Mouse (Mus musculus): ENCODE measurements around the gene Dctn5.
"Not testable (repeated sequence)": the region's sequence is repeated elsewhere in the genome, so short reads cannot be mapped to it uniquely, and the experiment has no call there.

The Dctn5 gene

DNA sequence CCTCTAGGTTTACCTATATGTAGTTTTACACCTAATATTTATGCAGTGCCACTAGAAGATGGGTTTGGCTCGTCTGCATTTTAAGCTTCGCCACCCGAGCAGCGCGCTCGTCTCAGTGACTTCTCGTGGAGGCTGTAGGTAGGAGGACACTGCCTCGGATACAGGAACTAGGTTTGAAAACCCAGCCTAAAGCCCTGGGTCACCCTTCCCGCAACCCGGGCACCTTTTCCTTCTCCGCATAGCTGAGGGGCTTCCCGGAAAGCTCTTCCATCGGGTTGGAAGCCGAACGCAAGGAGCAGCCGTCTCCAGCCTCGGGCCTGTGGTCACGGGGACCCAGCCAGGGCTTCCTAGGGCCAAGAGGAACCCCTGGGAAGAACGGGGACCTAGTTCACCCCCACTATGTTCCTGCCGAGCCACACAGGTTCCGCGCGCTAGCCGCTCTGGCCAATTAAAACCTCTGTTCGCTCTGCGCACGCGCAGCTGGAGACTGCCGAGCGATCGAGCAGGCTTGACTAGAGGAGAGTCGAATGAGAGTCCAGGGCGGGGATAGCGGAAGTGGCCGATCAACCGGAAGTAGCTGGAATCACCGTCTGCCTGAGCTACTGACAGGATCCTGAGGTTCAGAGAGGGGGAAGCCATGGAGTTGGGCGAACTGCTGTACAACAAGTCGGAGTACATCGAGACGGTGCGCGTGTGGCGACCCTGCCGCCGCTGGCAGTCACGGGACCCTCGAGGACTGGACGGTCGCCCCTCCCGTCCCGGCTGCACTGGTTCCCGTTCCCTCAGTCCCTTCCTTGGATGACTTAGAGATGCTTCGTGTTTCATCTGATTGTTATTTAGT is at the start of gene Dctn5, which contains the start of gene Palb2:
Gene Dctn5 (plus strand): TSS at position 545 of the 841 bp plus-strand sequence.
Gene Palb2 (minus strand): TSS at position 489 of the 841 bp plus-strand sequence.
- DNase-seq (ENCODE audit: low spot score) = peak; percentile 97

DNA sequence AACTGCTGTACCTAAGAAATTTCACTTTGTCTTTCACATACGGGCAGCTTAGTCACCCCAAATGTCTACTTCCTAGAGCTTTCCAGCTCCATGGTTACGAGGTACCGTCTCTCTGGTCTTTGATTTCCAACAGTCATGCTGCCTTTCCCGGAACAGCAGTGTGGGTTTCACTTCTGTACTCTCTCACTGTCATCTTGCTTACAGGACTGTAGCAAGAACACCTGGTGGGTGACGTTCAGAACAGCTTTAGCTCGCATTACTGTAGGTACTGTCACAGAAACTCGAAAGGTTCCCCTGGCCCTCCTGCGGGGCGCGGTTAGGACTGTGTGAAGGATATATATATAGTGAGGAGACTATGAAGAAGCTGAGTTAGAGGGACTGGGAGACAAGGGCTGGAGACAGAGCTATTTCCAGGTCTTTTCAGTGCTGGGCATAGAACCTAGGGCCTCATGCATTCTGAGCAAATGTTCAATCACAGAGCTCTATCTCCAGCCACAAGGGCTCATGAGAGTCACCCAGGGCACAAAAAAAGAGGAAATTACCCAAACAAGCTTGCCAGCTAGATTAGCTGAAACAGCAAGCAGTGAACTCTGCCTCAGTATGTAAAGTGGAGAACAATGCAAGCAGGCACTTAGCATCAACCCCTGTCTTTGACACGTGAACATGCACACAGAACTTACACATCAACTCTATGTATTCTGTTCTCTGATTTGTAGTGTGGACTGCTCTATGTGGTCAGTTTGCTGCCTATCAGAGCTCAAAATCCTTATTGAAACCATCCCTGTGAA is 45.5 kb upstream of the Dctn5 start:
- DNase-seq (ENCODE audit: low spot score) = no peak

DNA sequence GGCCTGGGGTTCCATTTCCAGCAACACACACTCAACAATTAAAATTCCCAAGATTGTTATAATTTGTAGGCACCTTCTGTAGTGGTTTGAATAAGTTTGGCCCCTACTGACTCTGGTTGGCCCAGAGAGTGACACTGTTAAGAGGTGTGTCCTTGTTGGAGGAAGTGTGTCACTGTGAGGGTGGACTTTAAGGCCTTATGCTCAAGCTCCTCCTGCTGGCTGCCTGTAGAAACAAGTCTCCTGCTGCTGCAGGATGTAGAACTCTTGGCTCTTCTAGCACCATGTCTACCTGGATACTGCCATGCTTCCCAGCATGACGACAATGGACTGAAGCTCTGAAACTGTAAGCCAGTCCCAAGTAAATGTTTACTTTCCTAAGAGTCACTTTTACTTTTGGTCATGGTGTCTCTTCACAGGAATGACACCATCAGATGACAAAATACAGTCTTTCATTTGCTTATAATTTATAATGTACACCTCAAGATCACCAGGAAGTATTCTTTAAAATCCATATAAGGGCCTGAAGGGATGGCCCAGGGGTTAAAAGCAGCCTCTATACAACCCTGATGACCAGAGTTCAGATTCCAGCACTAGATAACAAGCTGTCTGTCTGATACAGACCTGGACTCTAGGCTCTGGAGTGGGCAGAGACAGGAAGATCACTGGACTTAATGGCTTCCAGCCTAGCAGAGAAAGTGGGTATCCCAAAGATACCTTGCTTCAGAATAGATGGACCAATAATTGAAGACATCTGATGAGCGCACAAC is 38.1 kb upstream of the Dctn5 start:
- DNase-seq (ENCODE audit: low spot score) = no peak

DNA sequence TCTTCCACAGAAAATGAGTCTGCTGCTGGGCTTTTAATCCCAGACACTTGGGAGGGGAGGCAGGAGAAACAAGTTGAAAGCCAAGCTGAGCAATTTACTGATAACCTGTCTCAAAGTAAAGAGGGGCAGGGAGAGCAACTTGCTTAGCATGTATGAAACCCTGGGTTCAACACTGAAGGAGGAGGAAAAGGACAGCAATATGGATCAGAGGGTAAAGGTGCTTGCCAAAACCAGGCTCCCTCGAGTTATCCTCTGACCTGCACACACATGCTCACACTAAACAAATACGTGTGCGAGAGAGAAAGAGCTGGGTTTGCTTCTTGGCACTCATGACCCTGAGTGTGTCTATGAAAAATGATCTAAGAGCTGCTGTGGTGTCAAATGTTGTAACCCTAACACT is 34.8 kb upstream of the Dctn5 start:
- DNase-seq (ENCODE audit: low spot score) = no peak

DNA sequence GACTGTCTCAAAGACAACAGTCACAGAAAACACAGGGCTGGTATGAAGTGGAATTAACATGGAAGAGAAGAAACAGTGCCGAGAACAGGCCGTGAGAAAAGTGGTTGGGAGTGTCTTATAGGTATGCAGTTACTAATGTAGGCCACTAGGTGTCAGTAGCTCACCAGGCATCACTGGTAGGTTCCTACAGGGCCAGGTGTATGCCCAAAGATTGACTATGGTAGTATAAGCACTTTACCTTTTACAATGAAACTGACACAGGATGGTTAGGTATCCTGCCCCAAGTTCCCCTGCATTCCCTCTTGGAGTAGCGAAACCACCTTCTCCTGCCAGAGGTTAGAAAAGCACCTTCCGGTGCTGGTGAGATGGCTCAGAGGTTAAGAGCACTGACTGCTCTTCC is 33.6 kb upstream of the Dctn5 start:
- peak; percentile 13 for DNase-seq (ENCODE audit: low spot score)

DNA sequence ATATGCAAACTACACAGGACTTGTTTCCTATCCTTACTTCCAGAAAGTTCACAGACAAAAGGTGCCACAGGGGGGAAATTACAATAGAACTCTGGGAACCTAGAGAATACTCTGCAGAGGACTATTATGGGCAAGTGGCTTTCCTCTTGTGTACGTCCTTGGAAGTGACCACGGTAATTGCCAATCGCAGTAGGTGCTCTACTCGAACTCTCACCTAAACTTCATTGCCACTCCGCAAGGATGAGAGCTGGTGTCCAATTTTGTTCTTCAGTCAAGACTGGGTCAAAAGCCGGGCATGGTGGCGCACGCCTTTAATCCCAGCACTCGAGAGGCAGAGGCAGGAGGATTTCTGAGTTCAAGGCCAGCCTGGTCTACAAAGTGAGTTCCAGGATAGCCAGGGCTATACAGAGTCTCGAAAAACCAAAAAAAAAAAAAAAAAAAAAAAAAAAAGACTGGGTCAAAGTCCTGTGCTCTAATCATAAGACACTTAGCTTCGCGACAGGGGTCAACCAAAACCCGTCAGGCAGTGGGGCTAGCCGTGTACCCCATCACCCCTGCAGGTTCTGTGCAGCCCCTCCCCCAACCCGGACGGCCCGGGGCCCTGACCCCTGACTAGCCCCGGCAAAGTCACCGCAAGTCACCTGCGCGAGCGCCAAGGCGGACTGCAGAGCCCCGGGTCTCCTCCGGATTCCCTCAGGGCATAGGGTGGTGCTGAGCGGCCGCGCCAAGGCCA is 31.7 kb upstream of the Dctn5 start:
- DNase-seq (ENCODE audit: low spot score) = not testable (repeated sequence)

DNA sequence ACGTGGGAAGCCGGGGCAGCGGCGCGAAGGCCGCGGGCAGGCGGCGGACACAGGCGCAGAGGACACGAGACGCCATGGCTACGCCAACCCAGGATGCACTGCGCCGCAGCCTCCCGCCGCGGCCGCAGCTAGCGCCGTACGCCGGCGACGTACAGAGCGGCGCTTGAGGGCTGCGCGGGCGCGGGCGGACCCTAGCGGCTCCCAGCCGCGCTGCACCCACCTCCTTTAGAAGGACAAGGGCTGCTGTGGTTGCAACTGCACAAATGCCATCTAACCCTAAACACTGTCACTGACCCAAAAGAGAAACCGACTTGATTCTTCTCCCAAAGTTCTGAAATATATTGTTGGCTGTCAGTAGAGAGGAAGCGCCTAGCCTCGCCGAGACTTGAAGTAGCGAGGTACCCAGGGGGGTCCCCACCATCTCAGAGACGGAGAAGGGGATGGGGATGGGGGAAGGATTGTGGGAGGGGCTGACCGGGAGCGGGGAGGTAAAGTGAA is 31.0 kb upstream of the Dctn5 start, which contains the start of gene Ndufab1:
Gene Ndufab1 (minus strand): TSS at position 140 of the 498 bp plus-strand sequence.
- DNase-seq (ENCODE audit: low spot score) = peak; percentile 75

DNA sequence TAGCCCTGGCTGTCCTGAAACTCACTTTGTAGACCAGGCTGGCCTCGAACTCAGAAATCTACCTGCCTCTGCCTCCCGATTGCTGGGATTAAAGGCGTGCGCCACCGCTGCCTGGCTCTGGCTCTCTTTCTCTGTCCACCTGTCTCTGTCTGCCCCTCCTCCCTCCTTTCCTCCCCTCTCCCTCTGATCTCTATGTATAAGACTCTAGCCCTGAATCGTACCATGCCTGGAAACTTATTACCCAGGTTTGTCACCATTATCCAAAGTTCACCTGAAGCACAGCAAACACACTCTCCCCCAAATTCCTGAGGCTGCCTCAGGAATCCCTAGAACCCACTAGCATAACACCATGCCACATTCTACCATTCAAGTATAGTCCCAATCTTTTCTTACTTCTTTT is 24.6 kb upstream of the Dctn5 start:
- DNase-seq (ENCODE audit: low spot score) = no peak

DNA sequence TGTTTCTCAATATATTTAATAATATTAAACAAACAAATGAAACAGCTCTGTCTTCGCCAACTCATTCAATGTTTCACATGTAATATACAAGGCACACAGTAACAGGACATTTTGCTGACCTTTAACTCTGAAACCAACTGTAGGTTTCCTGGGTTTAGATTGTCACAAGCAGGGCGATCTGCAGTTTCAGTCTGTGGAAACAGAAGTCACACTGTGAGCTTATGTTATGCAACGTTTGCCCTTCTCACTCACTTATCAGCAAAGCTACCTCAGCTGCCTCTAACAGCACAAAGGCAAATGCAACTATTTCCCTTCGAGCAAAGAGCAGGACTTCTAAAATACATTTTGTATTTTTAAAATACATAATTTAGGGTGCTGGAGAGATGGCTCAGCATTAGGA is 9.3 kb upstream of the Dctn5 start:
- no peak for DNase-seq (ENCODE audit: low spot score)

DNA sequence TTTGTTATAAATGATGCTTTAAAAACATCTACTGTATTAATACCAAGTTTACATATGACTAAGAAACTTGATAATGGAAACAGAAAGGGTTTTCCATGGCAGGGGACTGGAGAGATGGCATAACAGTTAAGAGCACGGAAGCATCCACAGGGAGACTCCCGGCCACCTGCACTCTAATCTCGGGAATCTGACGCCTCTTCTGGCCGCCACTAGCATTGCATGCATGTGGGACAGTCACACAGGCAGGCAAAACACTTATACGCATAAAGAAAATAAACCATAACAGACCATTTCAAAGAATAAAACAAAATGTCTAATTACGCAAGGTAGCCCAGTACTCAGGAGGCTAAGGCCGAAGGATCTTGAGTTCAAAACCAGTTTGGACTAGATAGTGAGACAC is 7.2 kb upstream of the Dctn5 start:
- no peak for DNase-seq (ENCODE audit: low spot score)

DNA sequence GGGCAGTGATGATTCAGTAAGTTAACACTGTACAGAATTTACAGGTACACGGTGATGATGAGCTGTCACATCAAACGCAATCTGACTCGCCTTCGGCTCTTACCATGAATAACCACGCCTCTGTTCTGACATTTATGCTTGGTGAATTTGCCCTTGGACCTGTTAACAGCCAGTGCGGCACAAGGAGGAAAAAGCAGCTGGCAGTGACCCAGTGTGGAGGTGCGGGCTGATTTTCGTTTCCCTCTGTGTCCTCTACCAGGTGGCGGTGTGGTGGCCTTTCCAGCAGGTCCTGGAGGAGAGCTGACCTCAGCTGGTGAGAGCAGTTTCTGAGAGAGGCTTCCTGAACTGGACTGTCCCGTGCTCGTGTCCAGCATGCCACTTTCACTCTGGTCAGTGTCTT is 5.9 kb upstream of the Dctn5 start:
- no peak for DNase-seq (ENCODE audit: low spot score)

DNA sequence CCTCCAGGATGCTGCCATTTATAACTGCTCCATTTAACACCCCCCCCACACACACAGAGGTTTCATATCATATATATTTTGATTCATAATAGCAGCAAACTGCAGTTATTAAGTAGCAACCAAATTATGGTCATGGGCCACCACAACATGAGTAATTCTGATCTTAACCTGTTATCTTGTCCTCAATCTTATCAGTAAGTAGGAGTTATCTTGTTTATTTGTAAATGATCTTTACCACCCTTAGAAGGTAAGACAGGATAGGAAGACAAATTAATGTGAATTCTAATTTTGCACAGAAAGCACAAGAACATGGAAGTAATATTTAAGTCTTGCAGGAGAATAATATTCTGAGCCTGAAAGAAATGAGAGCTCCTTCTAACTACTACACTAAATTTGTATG is 1.0 kb upstream of the Dctn5 start:
- no peak for DNase-seq (ENCODE audit: low spot score)

DNA sequence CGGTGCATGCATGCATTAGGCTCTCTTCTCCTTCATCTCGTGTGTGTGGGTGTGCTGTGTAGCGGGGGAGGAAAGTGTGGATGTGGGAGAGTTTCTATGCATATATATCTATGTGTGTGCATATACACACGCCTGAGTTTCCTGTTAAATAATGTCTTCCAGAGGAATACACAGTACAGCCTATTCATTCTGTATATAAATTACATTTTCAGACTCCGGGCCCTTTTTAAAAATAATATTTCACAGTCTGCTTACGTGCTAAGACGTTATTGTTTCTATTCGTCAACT is 441 bp downstream of the Dctn5 start:
- no peak for DNase-seq (ENCODE audit: low spot score)

DNA sequence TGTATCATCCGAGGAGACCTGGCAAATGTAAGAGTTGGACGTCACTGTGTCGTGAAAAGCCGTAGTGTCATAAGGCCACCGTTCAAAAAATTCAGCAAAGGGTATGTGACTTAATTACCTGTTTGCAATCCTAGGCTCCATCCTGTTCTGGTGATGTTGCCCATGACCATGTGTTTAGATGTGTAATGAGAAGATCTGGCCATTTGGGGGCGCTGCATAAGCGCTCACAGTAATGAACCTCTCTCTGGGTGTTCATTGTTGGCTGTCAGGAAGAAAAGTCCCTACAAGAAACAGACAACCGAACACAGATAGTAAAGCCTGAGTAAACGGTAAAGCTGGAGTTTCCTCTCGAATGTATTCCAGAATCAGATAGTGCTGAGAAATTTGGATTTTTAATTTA is 2.2 kb downstream of the Dctn5 start:
- no peak for DNase-seq (ENCODE audit: low spot score)

DNA sequence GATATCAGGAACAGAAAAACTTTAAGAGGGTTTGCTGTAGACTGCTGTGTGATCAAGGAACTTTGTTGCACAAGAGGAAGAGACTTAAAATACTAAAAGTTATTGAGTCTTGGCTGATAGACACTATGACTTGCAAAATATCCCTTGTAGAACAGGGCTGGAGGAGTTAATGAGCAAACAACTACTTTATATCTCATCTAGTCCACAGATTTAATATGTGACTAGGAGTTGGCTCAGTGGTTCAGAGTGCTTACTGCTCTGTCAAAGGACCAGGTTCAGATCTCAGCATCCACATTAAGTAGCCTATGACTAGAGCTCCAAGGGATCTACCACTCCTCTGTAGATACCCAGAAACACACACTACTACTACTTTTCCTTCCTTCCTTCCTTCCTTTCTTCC is 4.2 kb downstream of the Dctn5 start:
- DNase-seq (ENCODE audit: low spot score) = no peak

DNA sequence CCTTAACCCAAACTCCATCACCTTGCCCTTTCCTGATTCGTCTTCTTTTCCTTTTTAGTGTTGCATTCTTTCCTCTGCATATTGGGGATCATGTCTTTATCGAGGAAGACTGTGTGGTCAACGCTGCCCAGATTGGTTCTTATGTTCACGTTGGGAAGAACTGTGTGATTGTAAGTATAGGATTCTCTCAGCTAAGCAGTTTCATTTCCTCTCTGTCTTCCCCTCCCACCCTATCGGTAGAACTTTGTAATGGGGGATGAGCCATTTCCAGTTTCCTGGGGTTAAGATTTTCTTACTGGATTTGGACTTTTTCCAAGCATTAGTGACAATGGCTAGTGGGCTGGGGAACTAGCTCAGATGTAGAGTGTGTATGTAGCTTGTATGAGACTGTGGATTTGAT is 5.3 kb downstream of the Dctn5 start:
- no peak for DNase-seq (ENCODE audit: low spot score)

DNA sequence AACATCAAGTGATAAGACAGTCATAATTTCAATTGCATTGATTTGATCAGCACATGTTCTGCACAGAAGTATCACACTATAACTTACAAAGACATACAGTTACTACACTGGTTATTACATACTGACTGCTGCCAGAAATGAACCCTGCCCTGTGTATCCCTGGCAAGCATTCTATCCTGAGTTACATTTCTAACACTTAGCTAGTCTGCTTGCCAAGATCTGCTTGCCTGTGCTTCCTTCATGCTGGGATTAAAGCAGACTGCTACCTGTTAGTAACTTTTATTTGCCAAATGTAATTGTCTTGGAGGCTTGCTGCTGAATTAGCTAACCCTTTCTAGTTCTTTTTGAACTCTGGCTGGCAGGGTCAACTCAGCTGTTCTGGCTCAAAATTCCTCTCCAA is 8.2 kb downstream of the Dctn5 start:
- no peak for DNase-seq (ENCODE audit: low spot score)

DNA sequence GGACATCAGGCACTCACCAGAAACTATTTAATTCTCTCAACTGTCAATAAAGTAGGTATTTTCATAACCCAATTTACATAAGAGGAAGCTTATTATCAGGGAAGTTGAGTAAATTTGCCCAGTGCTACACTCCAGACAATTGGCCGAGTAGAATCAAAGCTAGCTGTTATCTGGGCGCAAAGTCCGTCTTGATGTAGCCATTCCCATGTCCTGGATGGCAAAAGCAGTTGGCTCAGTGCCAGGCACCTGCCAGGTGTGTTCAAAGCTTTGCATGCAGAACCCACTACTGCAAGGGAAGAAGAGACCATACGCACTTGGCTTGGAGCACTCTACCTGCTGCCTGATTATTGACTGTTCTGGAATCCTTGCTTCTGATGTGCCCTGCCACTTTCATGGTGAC is 19.6 kb downstream of the Dctn5 start:
- no peak for DNase-seq (ENCODE audit: low spot score)

DNA sequence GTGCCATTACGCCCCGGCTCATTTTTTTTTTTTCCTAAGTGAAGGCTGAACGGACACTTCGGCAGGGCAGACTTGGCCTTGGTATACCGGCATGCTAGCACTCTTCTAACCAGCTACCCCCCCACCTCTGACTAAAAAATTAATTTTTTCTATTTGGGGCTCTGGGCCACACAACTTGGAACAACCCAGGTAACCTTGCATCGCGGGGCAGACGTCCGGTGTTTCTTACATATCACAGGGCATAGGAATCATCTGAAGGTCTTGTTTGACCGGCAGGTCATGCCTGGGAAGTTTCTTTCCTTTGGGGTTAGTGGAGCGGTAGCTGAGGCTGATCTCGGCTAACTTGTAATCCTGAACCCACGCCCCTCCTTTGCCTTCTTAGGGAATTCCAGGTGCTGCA is 25.6 kb downstream of the Dctn5 start:
- DNase-seq (ENCODE audit: low spot score) = no peak

DNA sequence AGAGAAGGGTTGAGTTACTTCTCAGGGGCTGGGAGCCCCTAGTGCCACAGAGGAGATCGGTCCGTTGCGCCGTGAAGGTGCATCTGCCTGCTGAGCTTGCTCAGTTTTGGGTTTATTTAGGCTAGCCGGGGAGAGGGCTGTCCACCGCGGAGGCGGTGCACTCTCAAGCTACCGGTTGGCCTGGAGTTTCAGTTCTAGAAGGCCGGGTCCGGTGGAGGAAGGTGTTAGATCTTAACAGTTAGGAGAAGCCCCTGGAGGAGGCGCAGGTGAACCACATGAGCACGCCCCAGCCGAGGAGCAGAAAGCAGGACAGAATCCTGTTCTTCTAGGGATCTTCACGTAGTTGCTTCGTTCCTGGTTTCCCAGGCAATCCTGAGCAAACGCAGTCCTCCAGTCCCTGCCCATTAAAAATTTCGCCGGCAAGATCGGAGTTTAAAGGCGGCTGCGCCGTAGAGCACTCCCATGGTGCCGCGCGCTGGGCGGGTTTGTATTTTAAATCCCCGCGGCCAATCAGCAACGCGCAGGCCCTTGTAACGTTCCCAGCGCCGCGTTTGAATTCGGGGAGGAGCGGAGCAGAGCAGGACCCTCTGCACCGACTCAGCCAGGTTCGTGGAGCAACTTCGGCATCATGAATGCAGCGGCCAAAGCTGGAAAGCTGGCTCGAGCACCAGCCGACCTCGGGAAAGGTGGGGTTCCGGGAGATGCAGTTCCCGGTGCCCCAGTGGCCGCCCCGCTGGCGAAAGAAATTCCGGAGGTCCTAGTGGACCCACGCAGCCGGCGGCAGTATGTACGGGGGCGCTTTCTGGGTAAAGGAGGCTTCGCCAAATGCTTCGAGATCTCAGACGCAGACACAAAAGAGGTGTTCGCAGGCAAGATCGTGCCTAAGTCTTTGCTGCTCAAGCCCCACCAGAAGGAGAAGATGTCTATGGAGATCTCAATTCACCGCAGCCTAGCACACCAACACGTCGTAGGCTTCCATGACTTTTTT is 26.4 kb downstream of the Dctn5 start, which contains the start of gene Plk1:
Gene Plk1 (plus strand): TSS at position 525 of the 988 bp plus-strand sequence.
- DNase-seq (ENCODE audit: low spot score) = peak; percentile 67
